Mouse (Mus musculus) ZHBTc4 (cell line): ENCODE data around the gene Vamp1.

Experiments used
- DNase-seq: peaks from one replicate; pipeline ENCODE4 v3.0.0-alpha.2; 2011; ENCODE audit warnings: low read depth, low spot score

Gene Vamp1

DNA sequence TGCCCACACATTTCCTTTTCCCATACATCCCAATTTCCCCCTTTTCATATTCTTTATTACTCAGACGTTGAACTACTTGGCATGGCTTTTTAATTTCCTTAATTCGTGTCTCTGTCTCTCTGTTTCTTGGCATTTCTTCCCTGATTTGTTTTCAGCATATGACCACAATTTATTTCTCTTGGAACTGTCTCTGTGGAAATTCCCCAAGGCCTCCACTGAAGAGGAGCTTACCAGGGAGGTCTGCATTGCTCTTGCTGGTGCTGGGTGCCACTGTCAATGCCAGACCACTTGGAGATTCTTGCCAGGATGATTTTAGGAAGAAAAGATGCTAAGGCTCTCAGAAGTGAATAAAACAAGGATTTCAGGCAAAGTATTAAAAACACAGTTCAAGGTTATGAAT is 2.7 kb upstream of the Vamp1 start:
- DNase-seq, result no peak

DNA sequence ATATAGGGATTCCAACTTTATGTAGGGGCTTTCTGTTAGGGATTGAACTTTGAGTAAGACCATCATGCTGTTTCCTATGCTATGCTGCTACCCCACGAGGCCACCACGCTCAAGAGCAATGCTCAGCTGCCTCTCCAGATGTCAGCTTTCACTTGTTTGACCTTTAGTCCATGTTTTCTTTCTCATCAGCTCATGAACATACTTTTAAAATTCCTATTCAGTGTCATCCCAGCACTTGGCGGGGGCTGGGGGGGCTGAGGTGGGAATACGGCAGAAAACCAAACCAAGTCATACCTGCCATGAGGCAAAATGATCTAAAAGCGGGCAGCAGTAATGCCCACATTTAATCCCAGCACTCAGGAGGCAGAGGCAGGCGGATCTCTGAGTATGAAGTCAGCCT is 2.2 kb upstream of the Vamp1 start:
- DNase-seq, result no peak

DNA sequence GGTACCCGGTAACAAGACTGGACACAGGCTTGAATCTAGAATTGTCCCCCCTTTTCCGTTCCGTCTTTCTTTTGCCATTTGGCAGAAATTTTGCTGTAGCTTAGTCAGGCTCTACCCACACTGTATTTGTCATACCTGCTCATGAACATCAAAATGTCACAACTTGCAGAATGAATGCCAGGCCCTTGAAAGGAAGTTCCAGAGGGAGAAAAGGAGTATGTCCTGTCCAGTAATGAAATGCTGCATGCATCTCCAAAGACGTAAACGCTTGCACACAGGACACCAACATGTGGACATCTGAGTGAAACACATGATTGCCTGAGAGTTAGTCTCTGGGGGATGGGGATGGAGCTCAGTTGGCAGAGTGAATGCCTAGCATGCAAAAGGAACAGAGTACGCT is 1.6 kb upstream of the Vamp1 start:
- DNase-seq, result no peak

DNA sequence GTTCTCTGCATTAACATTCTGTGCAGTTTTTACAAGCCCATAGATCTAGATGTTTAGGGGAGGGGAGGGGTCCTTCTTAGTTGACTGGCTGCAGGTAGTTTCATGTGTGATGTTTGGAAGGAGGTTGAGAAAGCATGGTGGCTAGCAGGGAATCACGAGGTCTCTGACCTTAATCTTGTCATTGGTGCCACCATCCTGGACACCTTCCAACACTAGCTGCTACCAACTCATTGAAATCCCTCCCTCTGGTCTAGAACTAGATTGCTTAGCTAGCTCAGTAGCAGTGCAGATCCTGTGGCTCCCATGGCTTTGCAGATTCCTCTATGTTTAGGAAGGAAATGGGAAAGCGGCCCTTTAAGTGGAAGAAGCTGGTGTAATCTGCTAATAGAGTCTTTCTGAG is 1.5 kb downstream of the Vamp1 start:
- DNase-seq, result no peak

DNA sequence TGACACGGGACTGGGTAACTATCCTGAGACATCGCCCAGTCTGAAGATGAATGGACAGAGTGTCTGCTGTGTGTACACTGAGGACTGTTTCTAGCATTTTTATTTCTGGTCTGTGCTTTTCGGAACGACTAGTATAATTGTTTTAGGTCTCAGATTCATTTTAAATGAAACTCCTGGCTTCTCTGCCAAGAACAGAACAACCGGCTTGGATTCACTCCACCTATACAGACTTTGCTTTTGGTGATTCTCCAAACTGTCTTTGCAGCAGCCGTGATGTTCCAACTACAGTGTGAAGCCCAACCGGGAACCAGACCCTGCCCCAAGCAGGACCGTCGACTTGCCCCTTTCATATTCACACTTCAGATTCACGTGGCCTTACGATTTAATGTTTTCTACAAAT is 2.5 kb downstream of the Vamp1 start:
- no peak for DNase-seq

DNA sequence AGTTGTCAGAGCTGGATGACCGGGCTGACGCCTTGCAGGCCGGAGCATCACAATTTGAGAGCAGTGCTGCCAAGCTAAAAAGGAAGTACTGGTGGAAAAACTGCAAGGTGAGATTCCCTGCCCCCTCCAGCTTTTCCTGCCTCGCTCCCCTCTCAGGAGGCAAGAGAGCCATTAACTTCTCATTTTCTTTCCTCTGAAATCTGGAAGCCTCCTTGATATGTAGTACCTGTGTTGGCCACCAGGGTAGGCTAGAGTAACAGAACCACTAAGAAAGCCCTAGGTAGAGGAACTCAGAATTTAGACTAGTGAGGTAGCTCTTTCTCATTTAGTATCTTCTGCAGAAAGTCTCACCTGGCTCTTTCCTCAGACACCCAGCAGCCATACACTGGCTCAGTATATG is 3.6 kb downstream of the Vamp1 start:
- DNase-seq, result peak; percentile 81

DNA sequence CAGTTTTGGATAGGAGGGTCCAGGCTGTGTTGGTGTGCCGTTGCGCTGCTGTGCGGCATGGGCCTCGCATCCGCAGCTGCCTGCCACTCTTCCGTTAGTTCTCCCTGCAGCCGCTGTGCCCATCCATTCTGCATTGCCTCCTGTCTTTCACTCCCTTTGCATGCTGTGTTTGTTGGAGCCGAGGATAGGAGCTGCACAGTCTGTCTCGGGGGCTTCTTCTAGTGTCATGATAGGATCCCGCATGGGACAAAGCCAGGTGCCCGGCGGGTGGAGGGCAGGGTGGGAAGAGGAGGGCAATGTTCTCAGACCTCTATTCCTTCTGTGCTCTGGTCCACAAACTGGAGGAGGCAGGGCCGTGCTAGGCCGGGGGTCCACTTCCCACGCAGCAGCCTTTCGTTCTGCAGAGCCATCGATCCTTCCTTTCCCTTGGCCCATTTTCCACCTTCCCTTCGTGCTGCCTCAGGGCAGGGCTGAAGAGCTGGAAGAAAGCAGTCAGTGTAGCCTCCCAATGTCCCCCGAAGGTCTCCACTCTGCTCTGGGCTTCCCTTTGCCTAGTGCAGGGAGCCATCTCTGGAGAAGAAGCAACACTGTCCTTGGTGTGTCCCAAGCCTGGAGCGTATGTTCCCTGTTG is 5.9 kb downstream of the Vamp1 start:
- no peak for DNase-seq

DNA sequence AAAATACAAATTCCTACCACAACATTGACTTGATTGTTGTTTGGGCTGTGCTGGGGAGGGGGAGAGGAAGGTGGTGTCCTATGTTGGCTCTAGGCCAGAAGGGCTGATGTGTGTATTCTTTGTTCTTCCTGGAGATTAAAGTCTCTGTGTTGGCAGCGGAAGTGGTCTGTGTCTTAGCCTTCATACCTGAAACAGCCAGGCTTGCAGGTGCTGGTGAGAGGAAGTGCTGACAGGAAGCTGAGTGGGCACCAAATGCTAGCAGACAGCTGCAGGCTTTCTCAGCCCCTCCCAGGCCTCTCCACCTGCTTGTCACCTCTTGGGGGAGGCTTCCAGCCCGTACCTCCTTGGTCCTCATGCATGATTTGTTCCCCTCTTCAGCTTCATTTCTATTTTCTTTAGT is 6.8 kb downstream of the Vamp1 start:
- DNase-seq, result no peak

DNA sequence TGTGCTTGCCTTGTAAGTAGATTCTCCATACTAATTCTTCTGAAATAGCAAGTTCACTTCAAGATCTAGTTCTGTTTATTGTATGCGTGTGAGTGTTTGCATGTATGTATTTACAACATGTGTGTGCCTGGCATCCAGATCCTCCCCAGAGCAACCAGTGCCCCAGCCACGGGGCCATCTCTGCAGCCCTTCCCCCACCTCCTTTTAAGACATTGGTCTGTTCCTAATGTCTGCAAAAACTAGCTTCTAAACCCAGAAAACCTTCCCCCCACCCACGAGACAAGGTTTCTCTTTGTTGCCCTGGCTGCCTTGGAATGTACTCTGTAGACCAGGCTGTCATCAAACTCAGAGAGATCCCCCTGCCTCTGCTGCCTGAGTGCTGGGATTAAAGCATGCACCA is 7.2 kb downstream of the Vamp1 start:
- DNase-seq, result no peak

DNA sequence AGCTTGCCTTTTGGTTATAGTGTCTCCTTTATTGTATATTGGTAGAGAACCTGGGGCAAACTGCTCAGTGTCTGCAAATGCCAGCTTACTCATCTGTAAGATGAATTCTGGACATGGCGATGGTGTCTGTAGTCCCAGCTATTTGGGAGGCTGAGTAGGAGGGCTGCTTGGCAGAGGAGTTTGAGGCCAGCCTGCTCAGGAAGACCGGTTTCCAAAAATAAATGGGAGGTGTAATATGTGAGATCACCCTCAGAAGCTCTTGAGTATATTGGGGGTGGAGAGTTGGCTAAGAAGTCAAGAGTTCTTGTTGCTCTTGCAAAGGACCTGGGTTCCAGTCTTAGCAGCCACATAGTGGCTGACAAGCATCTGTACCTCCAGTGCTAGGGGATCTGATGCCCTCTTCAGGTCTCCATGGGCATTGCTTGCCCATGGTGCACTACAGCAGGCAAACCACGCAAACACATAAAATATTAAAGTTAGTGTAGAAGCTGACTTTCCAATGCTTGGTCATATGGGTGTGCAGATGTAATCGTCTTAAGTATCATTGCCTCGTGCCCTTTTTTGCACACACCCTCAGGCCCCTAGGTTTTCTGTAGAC is 10.3 kb downstream of the Vamp1 start:
- DNase-seq, result peak; percentile 40

DNA sequence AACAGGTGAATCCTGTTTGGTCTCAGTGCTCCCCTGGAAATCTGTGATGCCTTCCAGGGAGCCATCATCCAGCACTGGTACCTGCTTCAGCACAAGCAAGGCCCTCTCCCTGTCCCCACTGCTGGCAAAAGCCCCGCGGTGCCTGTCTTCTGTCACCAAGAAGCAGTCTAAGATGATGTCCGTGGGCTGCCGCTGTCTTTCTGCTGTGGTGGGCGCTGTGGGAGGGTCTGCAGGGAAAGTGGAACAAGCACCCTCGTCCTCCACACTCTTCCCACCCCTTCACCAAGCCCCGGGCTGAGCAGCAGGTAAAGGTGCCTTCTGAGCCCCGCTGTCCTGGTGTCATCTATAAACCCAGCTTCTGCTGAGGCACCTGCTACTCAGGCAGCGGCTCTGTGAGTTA is 15.2 kb downstream of the Vamp1 start:
- DNase-seq, result no peak

DNA sequence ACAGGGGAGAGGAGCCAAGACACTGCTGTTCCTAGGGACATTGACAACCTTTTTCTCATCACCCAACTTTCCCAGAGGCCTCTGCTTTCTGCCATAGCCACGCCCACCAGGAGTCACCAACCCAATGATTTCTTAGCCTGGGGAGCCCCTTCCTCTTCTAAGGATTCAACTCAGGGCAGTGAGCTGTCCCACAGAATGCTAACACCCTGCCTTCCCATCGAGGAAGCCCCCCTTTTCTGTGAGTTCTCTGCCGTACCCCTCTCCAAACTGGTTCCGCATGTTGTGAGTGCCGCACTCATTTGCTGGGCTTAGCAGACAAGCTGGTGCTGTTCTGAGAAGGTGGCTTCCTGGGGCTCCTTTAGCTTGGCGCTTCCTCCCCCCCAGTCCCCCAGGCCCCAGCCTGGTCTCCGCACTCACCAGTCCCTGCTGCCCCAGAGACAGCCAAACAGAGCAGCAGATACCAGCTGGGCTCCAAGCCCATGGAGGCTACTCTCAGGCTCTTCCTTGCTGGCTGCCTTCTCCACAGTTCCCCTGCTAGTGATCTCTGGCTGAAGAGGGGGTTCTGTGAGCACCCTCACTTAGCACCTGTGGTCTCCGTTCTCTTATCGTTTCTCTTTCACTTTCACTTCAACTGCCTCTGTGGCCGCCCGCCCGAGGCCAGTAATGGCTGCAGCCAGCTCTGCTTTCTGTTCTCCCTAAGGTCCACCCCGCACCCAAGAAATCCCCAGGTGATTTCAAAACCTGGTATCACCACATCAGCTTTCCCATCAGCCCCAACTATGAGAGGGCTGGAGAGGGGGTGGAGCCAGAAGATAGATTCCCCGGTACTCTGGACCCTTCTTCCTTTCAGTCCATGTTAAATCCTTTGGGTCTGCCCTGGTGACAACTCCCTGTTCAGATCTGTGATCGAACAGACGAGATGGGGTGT is 16.0 kb downstream of the Vamp1 start, which contains the start of gene Tapbpl:
Tapbpl (minus strand) TSS at position 744 of the 928 bp plus-strand sequence.
- DNase-seq, result peak; percentile 58

DNA sequence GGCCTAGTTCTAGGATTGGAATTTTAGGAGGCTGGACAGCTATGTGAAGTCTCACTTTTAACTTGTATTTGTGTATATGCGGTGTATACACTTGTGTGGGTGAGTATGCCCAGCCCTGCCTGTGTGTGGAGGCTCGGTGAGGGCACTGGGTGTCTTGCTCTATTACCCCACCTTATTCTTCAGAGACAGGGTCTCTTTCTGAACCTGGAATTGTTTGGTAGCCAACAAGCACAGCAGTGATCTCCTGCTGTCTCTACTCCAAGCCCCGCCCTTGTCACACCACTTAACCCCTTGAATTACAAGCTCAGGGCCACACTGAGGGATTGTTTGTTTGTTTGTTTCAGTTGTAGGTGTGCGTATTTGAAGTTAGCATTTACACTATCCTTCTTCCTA is 16.7 kb downstream of the Vamp1 start:
- DNase-seq, result no peak

DNA sequence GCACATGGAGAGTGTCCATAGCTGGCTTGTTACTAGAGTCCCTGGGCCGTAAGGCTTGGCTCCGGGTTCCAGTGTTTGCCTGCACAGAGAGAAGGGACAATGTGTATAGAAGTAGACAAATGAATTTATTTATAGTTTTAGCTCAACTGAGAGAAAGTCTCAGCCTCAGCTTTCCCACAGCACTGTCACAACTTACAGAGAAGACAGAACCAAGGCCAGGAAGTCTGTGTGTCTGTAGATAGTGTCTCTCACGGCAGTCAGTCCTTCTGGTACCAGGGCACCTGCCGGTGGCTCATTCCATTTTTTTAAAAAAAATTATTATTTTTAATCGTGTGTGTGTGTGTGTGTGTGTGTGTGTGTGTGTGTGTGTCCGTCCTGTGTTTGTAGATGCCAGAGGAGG is 17.2 kb downstream of the Vamp1 start:
- DNase-seq, result no peak

DNA sequence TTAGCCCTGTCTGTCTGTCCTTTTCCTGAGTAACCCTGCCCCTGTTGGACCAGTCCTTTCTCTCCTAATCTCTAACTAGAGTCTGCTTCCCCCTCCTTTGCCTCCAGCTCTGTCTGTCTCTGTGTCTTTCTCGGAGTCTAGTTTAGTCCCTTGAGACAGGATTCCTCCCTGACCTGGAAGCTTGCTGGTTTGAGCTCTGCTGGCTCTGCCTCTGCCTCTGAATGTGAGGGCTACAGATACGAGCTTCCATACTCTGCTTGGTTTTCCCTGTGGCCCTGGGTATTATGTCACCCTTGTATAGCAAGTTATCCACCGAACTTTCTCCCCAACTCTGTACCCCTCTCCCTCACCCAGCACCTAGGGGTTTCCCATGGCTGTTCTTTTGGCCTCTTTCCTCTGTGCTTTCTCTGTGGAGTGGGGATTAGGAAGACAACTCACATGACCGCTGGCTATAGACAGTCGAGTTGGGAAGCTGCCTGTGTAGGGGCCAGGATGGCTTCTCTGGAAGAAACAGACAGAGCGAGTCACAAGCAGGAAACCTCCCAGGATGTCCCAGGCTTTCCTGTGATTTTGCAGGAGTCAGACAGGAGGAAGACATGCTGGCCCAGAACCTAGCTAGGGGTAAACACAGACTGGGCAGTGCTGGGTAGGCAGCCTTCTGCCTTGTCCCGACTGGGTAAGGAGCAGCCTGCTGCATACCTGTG is 18.6 kb downstream of the Vamp1 start:
- DNase-seq, result no peak

DNA sequence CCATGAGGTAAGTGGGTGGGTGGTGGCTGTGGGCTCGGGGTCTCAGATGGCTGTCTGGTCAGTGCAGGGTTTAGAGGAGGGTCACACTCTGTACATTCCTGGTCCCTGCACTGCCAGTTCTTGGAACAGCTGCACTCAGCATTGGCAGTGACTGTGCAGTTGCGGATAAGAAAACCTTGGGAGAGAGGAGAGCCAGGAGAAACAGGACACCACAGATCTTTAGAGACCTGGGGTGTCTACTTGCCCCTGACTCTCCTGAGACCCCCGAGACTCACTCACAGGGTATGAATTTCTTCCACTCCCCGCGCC is 19.1 kb downstream of the Vamp1 start:
- no peak for DNase-seq

DNA sequence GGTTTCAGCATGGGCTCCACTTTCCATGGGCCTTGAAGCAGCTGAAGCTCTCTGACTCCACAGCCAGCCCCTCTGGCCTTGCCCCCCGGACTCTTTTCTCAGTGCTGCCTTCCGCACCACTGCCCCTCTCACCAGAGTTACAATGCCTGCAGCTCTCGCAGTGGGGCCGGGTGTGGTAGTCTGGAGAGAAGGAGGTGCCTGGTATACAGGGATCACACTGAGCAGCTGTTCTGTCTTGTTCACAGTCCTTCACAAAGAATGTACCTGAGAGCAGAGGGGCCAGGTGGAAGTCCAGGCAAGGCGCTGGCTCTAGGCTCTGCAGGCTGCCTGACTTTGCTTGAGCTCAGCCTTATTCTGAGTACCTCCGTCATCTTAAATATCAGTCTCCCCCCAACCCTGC is 21.0 kb downstream of the Vamp1 start:
- DNase-seq, result no peak

DNA sequence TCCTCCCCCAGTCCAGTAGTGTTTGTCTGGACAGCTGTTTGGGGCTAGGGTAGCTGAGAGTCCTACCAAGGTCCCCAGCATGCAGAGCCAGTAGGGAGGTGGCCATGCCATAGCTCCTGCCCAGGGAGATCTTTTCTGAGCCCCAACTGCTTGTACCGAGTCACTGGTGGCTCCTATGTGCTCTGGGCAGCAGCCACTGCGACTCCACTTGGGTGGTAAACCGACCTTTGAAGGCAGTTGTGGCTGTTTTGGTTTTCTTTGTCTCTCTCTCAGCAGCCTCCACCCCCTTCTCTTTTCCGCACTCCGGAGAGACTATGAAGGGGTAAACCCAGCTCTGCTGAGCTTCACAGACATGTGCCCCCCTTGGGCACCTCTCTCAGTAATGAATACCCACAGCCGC is 21.4 kb downstream of the Vamp1 start, which contains the start of gene Cd27:
Cd27 (minus strand) TSS at position 229 of the 400 bp plus-strand sequence.
- no peak for DNase-seq

DNA sequence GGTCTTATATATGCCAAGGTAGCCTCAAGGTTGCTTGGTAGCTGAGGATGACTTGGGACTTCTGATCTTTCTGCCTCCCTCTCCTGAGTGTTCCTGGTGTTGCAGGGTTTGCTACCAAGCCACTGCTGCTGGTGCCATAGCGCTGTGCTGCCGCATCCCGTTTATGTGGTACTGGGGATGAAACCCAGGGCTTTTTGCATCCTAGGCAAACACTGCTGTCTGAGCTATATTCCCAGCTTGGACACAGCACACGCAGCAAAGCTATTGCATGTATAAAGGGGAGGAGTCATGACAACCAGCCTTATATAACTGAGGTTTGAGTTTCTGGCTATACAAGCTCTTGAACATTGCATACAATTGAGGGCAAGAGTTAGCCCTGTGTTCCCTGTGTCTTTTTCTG is 22.1 kb downstream of the Vamp1 start:
- no peak for DNase-seq

DNA sequence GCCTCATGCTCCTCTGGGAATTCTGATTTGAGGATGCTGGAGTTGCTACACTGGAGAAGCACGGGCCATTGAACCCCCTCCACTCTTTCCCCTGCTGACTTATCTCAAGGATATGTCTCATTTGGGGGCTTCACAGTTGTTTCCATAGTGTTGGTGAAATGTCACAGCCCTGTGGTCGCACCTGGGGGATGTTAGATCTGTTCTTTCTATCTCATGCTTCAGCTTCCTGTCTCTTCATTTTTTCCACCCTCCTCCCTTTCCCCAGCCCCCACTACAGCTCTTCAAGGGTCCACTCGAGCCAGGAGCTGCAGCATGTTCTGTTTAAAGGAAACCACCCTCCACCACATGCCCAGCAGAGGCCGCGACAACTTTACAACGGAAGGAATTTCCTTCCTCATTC is 23.0 kb downstream of the Vamp1 start:
- no peak for DNase-seq

DNA sequence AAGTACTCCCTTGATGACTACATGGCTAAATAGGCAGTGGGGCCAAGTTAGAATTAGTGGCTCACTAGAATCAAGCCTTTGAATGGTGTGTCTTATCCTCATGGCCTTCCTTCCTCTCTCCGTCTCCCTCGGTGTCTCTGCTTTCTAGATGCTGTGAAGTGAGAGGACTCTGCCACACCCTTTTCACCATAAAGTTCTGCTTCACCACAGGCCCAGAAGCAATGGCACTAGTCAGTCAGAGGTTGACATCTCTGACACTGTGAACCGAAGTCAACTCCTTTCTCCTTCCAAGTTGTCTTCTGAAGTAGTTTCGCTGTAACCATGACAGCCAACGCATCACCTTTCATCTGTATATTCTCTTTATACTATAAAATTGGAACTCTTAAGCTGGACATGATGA is 24.2 kb downstream of the Vamp1 start:
- DNase-seq, result no peak

DNA sequence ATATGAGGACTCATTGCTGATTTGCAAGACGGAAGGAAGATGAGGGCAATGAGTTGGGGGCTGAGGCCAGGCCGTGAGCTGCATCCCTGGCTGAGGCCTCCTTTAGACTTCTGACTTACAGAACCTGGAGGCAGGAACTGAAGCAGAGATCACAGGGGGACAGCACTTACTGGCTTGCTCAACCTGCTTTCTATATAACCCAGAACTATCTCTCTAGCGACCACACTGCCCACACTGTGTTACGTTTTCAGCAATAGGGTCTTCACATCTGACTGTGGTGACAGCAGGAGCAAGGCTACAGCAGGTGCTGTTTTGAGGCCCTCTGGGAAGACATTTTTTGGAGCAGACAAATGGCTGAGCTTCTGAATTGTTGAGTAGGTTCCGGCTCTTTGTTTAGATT is 25.3 kb downstream of the Vamp1 start:
- no peak for DNase-seq
